Mouse (Mus musculus): ENCODE data around the gene Defb48. TPM values are rescaled to one million over a fixed set of nuclear protein-coding genes. Genes with fewer than 3 reads are reported as not detected.

Defb48 gene
- polyA plus RNA-seq (2011; ENCODE audit: insufficient read depth, insufficient read length, low replicate concordance, missing spikeins) = not detected in 2 replicates

DNA sequence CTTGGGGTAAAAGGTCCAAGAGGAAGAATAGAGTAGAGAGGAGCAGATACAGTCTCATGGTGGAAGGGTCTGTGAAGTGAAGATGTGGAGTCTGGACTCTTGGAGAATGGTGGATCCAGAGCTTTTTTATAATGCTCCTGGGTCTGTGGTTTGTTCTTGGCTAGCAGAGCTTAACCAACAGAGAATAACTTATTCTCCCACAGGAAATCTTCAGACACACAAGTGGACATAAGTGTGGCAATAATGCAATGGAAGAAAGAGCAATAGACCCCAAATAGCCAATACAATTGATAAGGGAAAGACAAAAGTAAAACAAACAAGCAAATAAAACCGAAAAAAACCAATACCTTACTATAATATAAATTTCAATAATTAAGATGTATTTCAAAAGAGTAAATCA lies at the start of gene Defb48:
Gene Defb48, minus strand, starts transcription at position 101 of the 400 bp plus-strand sequence.
- Histone ChIP-seq H3K27ac (ENCODE audit: control insufficient read depth, insufficient read depth, low read depth, low read length, poor library complexity) (no peak within 1 kb of the TSS), H3K4me1 (ENCODE audit: control insufficient read depth, insufficient read depth, low read length) (no peaks in the 10 kb centered on the region), H3K4me3 (replicated peaks; ENCODE audit: control insufficient read depth, low read depth, low read length) (no peak within 1 kb of the TSS)
- no peak for TF ChIP-seq CTCF (IDR thresholded peaks at IDR 0.05; ENCODE audit: control insufficient read depth, insufficient read depth, low read length)
- no peak for TF ChIP-seq POLR2A (IDR thresholded peaks at IDR 0.05; ENCODE audit: borderline replicate concordance, control insufficient read depth, low read depth, low read length)
- 71% methylated on average over 1 of the region's 1 CpGs for WGBS

DNA sequence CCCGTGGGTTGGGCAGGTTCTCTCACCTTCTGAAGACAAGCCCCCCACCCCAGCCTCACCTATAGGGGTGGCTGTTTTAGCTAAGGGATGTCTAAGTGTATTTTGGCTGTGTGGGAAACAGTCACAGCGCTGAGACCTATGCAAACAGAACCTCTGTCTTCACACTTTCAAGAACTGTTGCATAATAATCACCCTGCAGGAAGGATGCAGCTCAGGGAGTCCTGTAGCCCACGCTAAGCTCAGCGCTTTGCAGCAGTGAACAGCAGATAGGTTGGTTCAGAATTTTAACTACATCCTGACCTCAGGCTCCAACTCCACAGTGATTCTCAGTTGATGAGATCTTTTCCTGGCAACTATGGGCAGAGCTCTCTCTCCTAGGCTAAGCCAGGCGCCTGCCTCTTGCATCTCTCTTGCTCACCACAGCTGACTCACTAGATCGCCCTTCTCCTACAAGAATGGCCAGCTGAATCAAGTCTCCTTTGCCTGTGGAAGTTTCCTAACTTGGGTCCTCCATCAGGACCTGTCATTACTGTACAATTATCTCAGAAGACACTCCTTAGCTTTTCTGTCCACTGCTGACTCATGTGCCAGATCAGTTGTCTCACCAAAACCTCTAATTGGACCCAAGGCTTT lies 36.3 kb upstream of the Defb48 start:
- 38% methylated on average over 6 of the region's 6 CpGs for WGBS
- Histone ChIP-seq H3K4me3 (replicated peaks; ENCODE audit: control insufficient read depth, low read depth, low read length) (no peak overlapping the region), H3K27ac (ENCODE audit: control insufficient read depth, insufficient read depth, low read depth, low read length, poor library complexity) (no peak overlapping the region), H3K4me1 (ENCODE audit: control insufficient read depth, insufficient read depth, low read length) (no peaks in the 10 kb centered on the region)
- TF ChIP-seq POLR2A (IDR thresholded peaks at IDR 0.05; ENCODE audit: borderline replicate concordance, control insufficient read depth, low read depth, low read length) = no peak
- TF ChIP-seq CTCF (IDR thresholded peaks at IDR 0.05; ENCODE audit: control insufficient read depth, insufficient read depth, low read length) = no peak

DNA sequence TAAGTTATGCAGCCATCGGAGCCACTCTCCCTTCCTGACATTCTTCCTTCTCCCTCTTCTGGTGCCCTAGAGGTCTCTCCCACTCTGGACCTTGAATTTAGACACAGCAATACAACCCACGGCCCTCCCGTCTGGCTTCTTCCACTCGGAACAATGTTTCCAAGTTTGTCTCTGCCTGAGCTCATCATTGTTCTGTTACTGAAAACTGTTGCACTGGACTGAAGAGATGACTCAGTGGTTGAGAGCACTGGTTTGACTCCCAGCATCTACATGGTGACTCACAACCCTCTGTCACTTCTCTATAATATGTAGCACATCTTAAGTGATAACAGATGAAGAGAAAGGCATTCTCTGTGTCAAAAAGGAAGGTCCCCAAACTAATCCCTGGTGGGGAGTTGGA lies 30.4 kb upstream of the Defb48 start:
- WGBS = 73% methylated on average over 4 of the region's 4 CpGs
- H3K4me1 ChIP-seq (ENCODE audit: control insufficient read depth, insufficient read depth, low read length) = no peaks in the 10 kb centered on the region
- H3K4me3 ChIP-seq (replicated peaks; ENCODE audit: control insufficient read depth, low read depth, low read length) = no peak overlapping the region
- no peak overlapping the region for H3K27ac ChIP-seq (ENCODE audit: control insufficient read depth, insufficient read depth, low read depth, low read length, poor library complexity)
- TF ChIP-seq POLR2A (IDR thresholded peaks at IDR 0.05; ENCODE audit: borderline replicate concordance, control insufficient read depth, low read depth, low read length) = no peak
- no peak for TF ChIP-seq CTCF (IDR thresholded peaks at IDR 0.05; ENCODE audit: control insufficient read depth, insufficient read depth, low read length)

DNA sequence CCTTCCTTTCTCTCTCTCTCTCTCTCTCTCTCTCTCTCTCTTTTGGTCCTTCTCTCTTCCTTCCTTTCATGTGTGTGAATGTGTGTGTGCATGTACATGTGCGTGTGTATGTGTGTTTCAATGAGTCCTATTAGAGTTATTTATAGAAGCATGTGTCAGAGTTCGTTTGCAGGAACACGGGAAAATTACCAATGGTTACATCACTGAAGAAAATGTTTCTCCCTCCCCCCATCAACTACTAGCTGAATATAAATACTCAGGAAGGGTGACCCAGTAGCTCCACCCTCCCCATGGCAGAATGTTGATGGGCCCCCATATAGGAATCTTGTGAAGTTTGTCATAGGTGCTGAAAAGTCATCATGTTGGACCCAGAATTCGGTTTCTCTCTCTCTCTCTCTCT lies 28.8 kb upstream of the Defb48 start:
- no peaks in the 10 kb centered on the region for H3K4me1 ChIP-seq (ENCODE audit: control insufficient read depth, insufficient read depth, low read length)
- WGBS = 56% methylated on average over 4 of the region's 4 CpGs
- H3K27ac ChIP-seq (ENCODE audit: control insufficient read depth, insufficient read depth, low read depth, low read length, poor library complexity) = no peak overlapping the region
- TF ChIP-seq CTCF (IDR thresholded peaks at IDR 0.05; ENCODE audit: control insufficient read depth, insufficient read depth, low read length) (no peak), POLR2A (IDR thresholded peaks at IDR 0.05; ENCODE audit: borderline replicate concordance, control insufficient read depth, low read depth, low read length) (no peak)
- H3K4me3 ChIP-seq (replicated peaks; ENCODE audit: control insufficient read depth, low read depth, low read length) = no peak overlapping the region

DNA sequence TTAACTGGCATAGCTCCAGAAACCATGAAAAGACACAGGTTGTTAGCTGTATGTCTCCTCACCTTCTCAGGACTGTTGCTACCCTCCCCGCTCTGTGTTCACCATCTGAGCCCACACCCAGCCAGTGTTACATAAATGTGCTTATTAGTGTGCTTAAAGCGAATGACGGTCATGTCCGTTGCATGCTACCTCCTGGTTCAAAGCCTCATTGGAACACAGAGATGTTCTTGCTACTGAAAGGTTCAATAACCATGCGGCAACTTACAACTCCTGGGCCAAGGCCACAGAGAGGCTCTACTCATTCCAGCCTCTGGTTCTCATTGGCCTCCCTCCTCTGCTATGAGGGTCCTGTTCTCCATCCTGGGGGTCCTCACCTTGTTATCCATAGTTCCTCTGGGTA lies 27.2 kb upstream of the Defb48 start, which contains the start of gene Defb43:
Gene Defb43, plus strand, starts transcription at position 301 of the 400 bp plus-strand sequence.
- 89% methylated on average over 5 of the region's 5 CpGs for WGBS
- Histone ChIP-seq H3K4me1 (ENCODE audit: control insufficient read depth, insufficient read depth, low read length) (no peaks in the 10 kb centered on the region), H3K4me3 (replicated peaks; ENCODE audit: control insufficient read depth, low read depth, low read length) (no peak within 1 kb of the TSS), H3K27ac (ENCODE audit: control insufficient read depth, insufficient read depth, low read depth, low read length, poor library complexity) (no peak within 1 kb of the TSS)
- TF ChIP-seq CTCF (IDR thresholded peaks at IDR 0.05; ENCODE audit: control insufficient read depth, insufficient read depth, low read length) = no peak
- no peak for TF ChIP-seq POLR2A (IDR thresholded peaks at IDR 0.05; ENCODE audit: borderline replicate concordance, control insufficient read depth, low read depth, low read length)

DNA sequence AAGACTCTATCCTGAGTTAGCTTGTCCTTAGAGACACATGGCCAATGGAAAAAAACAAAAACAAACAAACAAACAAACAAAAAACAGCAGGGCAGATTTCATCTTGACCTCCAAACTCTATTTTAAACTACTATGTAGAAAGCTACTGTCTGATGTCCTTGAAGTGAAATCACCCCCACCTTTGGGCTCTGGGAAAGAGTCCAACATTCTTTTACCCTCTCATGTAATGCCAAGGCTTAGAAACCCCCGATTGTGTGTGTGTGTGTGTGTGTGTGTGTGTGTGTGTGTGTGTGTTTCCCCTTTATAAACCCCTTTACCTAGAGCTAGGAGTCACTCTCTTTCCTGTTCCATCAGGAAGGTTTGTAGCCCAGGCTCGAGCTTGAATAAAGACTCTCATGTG lies 18.3 kb upstream of the Defb48 start:
- Histone ChIP-seq H3K27ac (ENCODE audit: control insufficient read depth, insufficient read depth, low read depth, low read length, poor library complexity) (no peak overlapping the region), H3K4me1 (ENCODE audit: control insufficient read depth, insufficient read depth, low read length) (no peaks in the 10 kb centered on the region), H3K4me3 (replicated peaks; ENCODE audit: control insufficient read depth, low read depth, low read length) (no peak overlapping the region)
- TF ChIP-seq POLR2A (IDR thresholded peaks at IDR 0.05; ENCODE audit: borderline replicate concordance, control insufficient read depth, low read depth, low read length) (no peak), CTCF (IDR thresholded peaks at IDR 0.05; ENCODE audit: control insufficient read depth, insufficient read depth, low read length) (no peak)
- 31% methylated on average over 2 of the region's 2 CpGs for WGBS

DNA sequence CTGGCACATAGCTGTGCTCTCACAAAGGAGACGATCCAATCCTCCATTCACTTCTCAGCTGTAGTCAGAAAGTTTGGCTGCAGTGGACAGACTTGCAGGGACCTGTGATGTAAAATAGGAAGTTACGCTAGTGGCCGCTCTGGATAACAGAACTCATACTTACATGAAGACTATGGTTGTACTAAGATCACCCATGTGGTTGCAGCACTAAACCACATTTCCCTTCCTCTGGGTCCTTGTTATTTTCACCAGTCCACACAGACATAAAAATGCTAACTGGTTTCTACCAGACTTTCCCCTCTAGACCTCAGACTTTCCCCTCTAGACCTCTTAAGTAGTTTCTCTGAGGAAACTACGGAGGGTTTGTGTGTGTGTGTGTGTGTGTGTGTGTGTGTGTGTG lies 14.7 kb upstream of the Defb48 start:
- Histone ChIP-seq H3K4me3 (replicated peaks; ENCODE audit: control insufficient read depth, low read depth, low read length) (no peak overlapping the region), H3K27ac (ENCODE audit: control insufficient read depth, insufficient read depth, low read depth, low read length, poor library complexity) (no peak overlapping the region), H3K4me1 (ENCODE audit: control insufficient read depth, insufficient read depth, low read length) (no peaks in the 10 kb centered on the region)
- WGBS = 5% methylated on average over 4 of the region's 4 CpGs
- no peak for TF ChIP-seq CTCF (IDR thresholded peaks at IDR 0.05; ENCODE audit: control insufficient read depth, insufficient read depth, low read length)
- TF ChIP-seq POLR2A (IDR thresholded peaks at IDR 0.05; ENCODE audit: borderline replicate concordance, control insufficient read depth, low read depth, low read length) = no peak

DNA sequence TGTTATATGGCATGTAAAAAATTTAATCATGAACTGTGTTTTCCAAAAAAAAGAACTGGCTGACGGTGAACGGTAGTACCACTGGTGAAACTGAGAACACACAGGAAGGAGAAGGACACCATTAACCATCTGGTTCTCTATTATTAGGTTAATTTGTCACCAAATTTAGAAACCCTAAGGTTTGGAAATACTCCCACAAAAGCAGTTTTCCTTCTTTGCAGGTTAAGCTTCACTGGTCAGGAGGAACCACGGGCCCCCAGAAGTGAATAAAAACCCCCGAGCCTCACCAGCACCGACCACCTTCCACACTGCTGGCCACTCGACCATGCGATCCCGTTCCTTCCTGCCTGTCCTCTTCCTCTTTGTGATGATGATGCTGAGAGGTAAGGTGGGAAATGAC lies 13.5 kb upstream of the Defb48 start, which contains the start of gene Defb47:
Gene Defb47, plus strand, starts transcription at position 301 of the 400 bp plus-strand sequence.
- 35% methylated on average over 8 of the region's 8 CpGs for WGBS
- Histone ChIP-seq H3K4me3 (replicated peaks; ENCODE audit: control insufficient read depth, low read depth, low read length) (no peak within 1 kb of the TSS), H3K4me1 (ENCODE audit: control insufficient read depth, insufficient read depth, low read length) (no peaks in the 10 kb centered on the region), H3K27ac (ENCODE audit: control insufficient read depth, insufficient read depth, low read depth, low read length, poor library complexity) (no peak within 1 kb of the TSS)
- no peak for TF ChIP-seq POLR2A (IDR thresholded peaks at IDR 0.05; ENCODE audit: borderline replicate concordance, control insufficient read depth, low read depth, low read length)
- TF ChIP-seq CTCF (IDR thresholded peaks at IDR 0.05; ENCODE audit: control insufficient read depth, insufficient read depth, low read length) = no peak
